Mouse (Mus musculus) stomach, embryonic 15.5 days (tissue): Measurements from ENCODE around the gene Lyzl4. TPM values are rescaled to one million over a fixed set of nuclear protein-coding genes. Genes with fewer than 3 reads are reported as not detected.

Source experiments
- ATAC-seq: fragments of 200-750 bp; cut with Nextera tagmentation; 2 replicates; pipeline ENCODE4 v1.8.0; 2017; ENCODE audit warnings: low read depth, moderate number of reproducible peaks, moderate TSS enrichment; ENCODE audit not compliant: insufficient read depth, low FRiP score
- H3K27ac ChIP-seq: fragments of 300-500 bp; sonication (generic); 2 replicates; pipeline ENCODE4 v1.5.1; 2015; ENCODE audit warnings: mild to moderate bottlenecking, inconsistent platforms
- H3K27me3 ChIP-seq: fragments of 300-500 bp; sonication (generic); replicated peaks from 2 replicates; pipeline ENCODE4 v1.6.1; 2015; ENCODE audit warnings: inconsistent platforms
- H3K36me3 ChIP-seq: fragments of 300-500 bp; sonication (generic); 2 replicates; pipeline ENCODE4 v1.6.1; 2015; ENCODE audit warnings: inconsistent platforms
- H3K4me1 ChIP-seq: fragments of 300-500 bp; sonication (generic); 2 replicates; pipeline ENCODE4 v1.6.1; 2015; ENCODE audit warnings: inconsistent platforms
- H3K4me2 ChIP-seq: fragments of 300-500 bp; sonication (generic); 2 replicates; pipeline ENCODE4 v1.6.1; 2015; ENCODE audit warnings: mild to moderate bottlenecking, inconsistent platforms
- H3K4me3 ChIP-seq: fragments of 300-500 bp; sonication (generic); replicated peaks from 2 replicates; pipeline ENCODE4 v1.5.1; 2015; ENCODE audit warnings: inconsistent platforms
- H3K9ac ChIP-seq: fragments of 300-500 bp; sonication (generic); 2 replicates; pipeline ENCODE4 v1.6.1; 2015; ENCODE audit warnings: inconsistent platforms
- H3K9me3 ChIP-seq: fragments of 300-500 bp; sonication (generic); 2 replicates; pipeline ENCODE4 v1.6.1; 2016; ENCODE audit warnings: inconsistent platforms
- WGBS: fragments of 180-500 bp; shearing (Covaris S2); methylation state at CpG from one replicate; pipeline ENCODE4 v1.1.7; 2015; 5-methylcytosine and 5-hydroxymethylcytosine counted together
- polyA plus RNA-seq: library from polyadenylated mRNA; unstranded; fragments of >200 nt; fragmentation: Nextera tagmentation; extraction: Ambion mirVana; gene quantifications from 2 replicates; pipeline ENCODE4 v1.2.1, GENCODE M21; 2015

Gene Lyzl4
- polyA plus RNA-seq, 1 experiment from 2014 or later: 0.17 TPM

DNA sequence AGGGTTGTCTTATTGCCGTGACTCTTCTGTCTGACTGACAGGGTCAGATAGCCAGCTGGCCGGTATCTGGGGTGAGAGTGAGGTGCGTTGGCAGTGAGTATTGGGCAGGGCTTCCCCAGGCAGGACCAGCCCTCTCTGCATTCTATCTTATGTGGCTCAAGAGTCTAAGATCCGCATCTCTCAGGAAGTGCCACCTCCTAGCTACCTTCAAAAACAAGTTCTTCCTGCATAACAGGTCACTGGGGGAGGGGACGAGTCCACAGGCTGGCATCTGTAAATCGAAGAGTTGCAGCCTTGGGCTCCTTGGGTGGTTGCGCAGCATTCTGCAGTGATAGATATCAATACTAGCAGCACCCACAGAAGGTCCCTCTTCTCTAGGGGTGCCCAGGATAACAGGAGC lies 5.1 kb upstream of the Lyzl4 start:
- 55% methylated on average over 7 of the region's 7 CpGs for WGBS
- no peak for ATAC-seq
- no peak overlapping the region for H3K4me3 ChIP-seq
- no peak overlapping the region for H3K27ac ChIP-seq
- H3K4me1 ChIP-seq: peaks cover 5% of the 10 kb centered on the region; the same call in 1 of the 2 replicates
- no peaks in the 10 kb centered on the region for H3K9me3 ChIP-seq
- no peak overlapping the region for H3K4me2 ChIP-seq
- no peak overlapping the region for H3K9ac ChIP-seq
- H3K27me3 ChIP-seq: peaks cover 23% of the 10 kb centered on the region
- no peaks in the 10 kb centered on the region for H3K36me3 ChIP-seq

DNA sequence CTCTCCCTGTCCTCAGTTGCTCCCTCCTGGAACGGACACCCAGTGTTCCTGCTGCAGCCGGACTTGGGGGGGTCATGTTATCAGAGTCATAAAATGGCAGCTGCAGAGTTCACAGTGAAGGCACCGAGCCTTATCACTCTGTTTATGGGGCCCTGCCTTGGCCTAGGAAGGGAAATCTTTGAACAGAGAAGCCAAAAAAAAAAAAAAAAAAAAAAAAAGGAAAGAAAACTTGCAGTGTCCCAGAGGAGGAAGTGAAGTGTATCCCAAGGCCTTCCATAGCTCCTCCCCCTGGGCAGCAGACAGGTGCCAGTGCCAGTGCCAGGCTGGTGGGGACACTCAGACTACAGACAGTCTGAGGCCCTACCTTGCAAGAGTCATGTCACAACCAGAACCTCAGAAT lies 3.0 kb upstream of the Lyzl4 start:
- H3K4me3 ChIP-seq: no peak overlapping the region
- H3K9me3 ChIP-seq: no peaks in the 10 kb centered on the region
- H3K27ac ChIP-seq: no peak overlapping the region
- no peaks in the 10 kb centered on the region for H3K36me3 ChIP-seq
- peaks cover 12% of the 10 kb centered on the region; the same call in 1 of the 2 replicates for H3K4me1 ChIP-seq
- H3K27me3 ChIP-seq: peaks cover 45% of the 10 kb centered on the region
- 53% methylated on average over 3 of the region's 3 CpGs for WGBS
- H3K4me2 ChIP-seq: no peak overlapping the region
- no peak overlapping the region for H3K9ac ChIP-seq
- no peak for ATAC-seq

DNA sequence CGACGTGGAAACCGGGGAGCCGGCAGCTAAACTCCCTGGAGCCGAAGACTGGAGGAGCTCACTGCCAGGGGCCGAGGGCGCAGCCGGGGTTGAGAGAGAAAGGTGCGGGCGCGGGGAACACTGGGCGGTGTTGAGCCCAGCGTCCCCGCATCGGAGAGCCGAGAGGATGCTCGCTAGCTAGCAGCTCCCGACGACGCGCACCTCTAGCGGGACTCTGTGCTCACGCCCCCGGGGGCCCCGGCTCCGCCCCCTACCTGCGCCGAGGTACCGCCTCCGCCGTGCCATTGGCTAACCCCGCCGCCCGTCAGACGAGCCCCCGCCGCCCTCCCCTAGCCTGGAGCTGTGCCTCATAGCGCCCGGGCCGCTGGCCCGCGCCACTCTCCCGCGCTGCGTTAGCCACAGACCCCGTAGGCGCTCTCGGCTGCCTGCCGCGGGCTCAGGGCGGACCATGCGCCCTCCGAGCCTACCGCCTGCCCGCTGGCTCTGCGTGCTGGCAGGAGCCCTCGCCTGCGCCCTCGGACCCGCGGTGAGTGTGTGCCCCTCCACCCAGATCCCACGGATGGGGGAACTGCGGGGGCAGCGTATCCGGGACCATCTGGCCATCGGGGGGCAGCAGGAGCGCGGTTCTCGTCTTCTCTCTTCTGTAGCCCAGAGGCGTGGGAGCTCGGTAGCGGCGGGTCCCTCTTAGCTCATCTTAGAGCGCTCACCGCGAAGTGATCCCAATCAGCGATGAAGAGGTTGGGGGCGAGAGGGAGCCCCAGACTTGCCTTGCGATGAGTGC lies 695 bp upstream of the Lyzl4 start, which contains the start of gene Vipr1:
Gene Vipr1, plus strand, starts transcription at position 316 of the 781 bp plus-strand sequence.
- no peaks in the 10 kb centered on the region for H3K9me3 ChIP-seq
- peak; percentile 84 for ATAC-seq
- peaks cover 51% of the 10 kb centered on the region for H3K27me3 ChIP-seq
- no peaks in the 10 kb centered on the region for H3K36me3 ChIP-seq
- H3K27ac ChIP-seq: no peak within 1 kb of the TSS
- H3K4me2 ChIP-seq: peak within 1 kb of the TSS; percentile 100
- peaks cover 12% of the 10 kb centered on the region; the same call in 1 of the 2 replicates for H3K4me1 ChIP-seq
- WGBS: under 1% methylated on average over 77 of the region's 79 CpGs
- peak within 1 kb of the TSS; percentile 53 for H3K4me3 ChIP-seq
- H3K9ac ChIP-seq: peak within 1 kb of the TSS; percentile 42; the same call in 1 of the 2 replicates

DNA sequence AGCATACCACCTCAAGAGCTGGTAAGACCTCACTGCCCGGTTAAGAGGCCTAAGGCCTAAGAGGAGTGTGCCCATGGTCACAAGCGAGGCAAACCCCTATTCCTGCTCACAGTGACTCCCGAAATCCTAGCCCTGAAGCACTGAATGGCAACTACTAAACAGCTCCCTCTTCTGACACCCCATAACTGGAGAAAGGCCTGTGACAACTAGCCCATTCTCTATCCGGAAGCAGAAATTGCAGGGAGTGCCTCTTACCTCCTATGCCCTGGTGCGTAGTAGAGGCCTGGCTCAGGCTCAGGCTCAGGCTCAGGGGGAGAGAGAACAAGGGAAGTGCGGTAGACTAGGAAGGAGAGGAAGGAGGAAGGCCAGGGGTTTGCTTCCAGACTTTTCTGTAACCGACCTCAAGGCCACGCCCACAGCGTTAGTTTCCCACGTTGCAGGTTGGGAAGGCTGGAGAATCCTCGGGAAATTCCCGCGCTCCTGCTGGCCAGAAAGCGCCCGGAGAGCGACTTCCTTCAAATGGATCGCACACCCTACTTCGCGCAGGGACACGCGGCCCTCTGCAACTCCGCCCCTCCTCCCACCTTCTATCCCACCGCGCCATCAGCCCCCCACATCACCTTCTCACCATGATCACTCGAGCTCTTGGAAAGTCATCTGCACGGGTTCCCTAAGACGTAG lies 521 bp downstream of the Lyzl4 start:
- H3K27ac ChIP-seq: no peak overlapping the region
- 13% methylated on average over 27 of the region's 27 CpGs for WGBS
- H3K27me3 ChIP-seq: peaks cover 51% of the 10 kb centered on the region
- no peak for ATAC-seq
- H3K9ac ChIP-seq: no peak overlapping the region
- H3K4me3 ChIP-seq: peak overlapping the region; percentile 53
- H3K36me3 ChIP-seq: no peaks in the 10 kb centered on the region
- H3K4me1 ChIP-seq: peaks cover 12% of the 10 kb centered on the region; the same call in 1 of the 2 replicates
- H3K4me2 ChIP-seq: peak overlapping the region; percentile 100
- H3K9me3 ChIP-seq: no peaks in the 10 kb centered on the region

DNA sequence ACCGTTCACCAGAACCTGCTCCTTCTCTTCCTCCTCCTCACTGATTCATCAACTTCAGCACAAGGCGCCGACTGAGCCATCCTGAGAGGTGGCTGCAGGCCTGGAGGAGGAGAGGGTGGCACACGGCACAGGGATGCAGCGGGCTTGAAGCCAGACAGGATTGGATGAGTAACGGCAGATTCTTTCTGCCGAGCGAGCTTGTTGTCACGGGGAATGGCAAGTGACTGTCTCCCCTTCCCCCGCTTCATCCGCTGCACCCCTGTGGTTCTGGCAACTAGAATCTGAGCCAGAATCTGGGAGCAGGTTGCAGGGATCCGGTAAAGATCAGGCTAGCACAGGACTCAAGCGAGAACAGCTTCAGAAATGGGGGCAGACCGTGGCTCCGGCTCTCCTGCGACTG lies 2.1 kb downstream of the Lyzl4 start:
- no peak for ATAC-seq
- Histone ChIP-seq H3K27ac (no peak overlapping the region), H3K27me3 (peaks cover 51% of the 10 kb centered on the region), H3K4me2 (no peak overlapping the region), H3K9ac (no peak overlapping the region), H3K4me1 (peaks cover 12% of the 10 kb centered on the region; the same call in 1 of the 2 replicates), H3K36me3 (no peaks in the 10 kb centered on the region), H3K4me3 (no peak overlapping the region), H3K9me3 (no peaks in the 10 kb centered on the region)
- 55% methylated on average over 16 of the region's 16 CpGs for WGBS

DNA sequence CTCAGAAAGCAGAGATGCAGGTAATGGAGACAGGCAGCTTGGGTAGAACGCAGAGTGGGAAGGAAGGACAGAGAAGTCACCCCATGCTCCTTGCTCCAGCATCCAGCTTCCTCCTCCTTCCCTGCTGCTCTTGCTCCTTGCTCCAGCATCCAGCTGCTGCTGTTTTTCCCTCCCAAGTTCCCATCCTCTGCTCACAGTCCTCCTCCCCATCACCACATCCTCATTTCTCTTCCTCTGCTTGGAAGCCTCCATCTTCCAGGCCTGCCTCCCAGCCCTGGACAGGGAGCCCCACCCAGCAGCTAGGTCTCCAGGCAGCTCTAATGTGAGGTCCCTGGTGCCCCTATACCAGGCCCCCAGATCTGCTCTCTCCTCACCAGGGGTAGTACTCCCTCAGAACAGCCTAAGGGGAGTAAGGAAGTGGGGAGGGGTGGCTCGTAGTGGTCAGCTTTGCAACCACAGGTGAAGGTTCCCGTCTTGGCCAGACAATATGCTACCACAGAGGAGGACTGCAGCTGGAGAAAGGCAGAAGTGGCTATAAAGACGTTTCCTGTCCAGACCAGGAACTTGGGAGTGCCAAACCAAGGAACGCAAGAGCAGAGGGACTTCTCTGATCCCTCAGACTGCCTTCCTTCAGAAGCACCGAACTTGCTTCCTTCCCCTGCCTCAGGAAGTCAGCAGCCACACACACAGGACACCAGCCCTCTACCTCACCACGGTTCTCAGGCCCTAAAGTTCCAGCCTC lies 5.9 kb downstream of the Lyzl4 start:
- no peaks in the 10 kb centered on the region for H3K36me3 ChIP-seq
- no peak overlapping the region for H3K27ac ChIP-seq
- no peak overlapping the region for H3K4me2 ChIP-seq
- peaks cover 17% of the 10 kb centered on the region for H3K27me3 ChIP-seq
- H3K4me3 ChIP-seq: no peak overlapping the region
- WGBS: 43% methylated on average over 7 of the region's 7 CpGs
- no peaks in the 10 kb centered on the region for H3K4me1 ChIP-seq
- ATAC-seq: no peak
- no peaks in the 10 kb centered on the region for H3K9me3 ChIP-seq
- no peak overlapping the region for H3K9ac ChIP-seq

DNA sequence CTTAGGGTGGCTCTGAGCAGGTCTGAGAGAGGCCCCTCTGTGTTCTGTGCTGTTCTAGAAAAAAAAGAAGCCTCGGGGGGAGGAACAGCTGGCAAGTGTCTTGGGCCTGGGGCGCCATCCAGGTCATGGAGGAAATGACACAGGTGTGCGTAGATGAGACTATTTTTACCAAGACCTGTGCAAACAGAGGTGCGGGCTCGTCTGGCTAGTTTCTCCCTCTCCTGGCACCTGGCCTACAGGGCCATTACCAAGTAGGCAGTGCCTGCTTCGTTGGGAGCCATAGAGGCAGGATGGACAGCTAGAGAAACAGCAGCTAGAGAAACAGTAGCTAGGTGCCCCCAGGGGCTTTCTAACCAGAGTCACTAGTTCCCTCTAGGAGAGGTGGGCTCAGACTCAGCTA lies 8.6 kb downstream of the Lyzl4 start:
- Histone ChIP-seq H3K4me3 (no peak overlapping the region), H3K4me2 (no peak overlapping the region), H3K27me3 (no peaks in the 10 kb centered on the region; the same call in 1 of the 2 replicates), H3K4me1 (no peaks in the 10 kb centered on the region), H3K9ac (no peak overlapping the region), H3K9me3 (no peaks in the 10 kb centered on the region), H3K36me3 (no peaks in the 10 kb centered on the region), H3K27ac (no peak overlapping the region)
- 48% methylated on average over 6 of the region's 6 CpGs for WGBS
- no peak for ATAC-seq

DNA sequence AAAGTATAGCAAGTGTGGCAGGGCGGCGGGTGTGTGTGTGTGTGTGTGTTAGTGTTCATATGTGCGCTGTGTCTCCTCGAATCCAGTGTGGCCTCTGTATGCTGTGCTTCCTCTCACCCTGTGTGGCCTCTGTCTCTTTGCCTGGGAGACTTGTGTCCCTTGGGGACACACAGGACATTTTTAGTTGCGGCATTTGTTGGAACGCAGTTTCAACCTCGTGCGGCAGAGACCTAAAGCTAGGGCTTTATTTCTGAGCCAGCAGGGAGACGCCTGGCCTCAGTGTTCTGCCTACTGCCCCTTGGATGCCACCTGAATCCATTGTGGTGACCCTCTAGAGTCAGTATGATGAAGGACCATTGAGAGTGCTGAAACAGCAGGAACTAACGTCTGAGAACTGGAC lies 9.0 kb downstream of the Lyzl4 start:
- Histone ChIP-seq H3K9ac (no peak overlapping the region), H3K4me1 (no peaks in the 10 kb centered on the region), H3K9me3 (no peaks in the 10 kb centered on the region), H3K4me2 (no peak overlapping the region), H3K27ac (no peak overlapping the region), H3K27me3 (no peaks in the 10 kb centered on the region; the same call in 1 of the 2 replicates), H3K36me3 (no peaks in the 10 kb centered on the region), H3K4me3 (no peak overlapping the region)
- ATAC-seq: no peak
- WGBS: 89% methylated on average over 10 of the region's 10 CpGs

DNA sequence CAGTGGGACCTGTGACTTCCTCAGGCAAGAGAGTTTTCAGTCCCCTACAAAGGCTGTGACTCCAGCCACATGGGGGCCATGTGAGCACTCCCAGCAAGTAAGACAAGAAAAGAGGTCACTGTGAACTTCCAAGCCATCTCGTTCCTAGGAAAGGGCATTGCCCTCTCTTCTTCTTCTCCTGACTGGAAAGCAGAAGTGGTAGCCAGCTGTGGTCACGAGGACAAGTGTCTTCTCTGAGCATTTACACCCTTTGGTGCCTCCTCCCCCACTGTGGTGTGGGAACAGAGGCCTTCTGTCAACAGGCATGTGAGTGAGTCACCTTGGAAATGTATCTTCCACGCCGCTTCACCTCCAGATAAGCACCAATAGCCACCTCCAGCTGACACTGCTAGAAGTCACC lies 9.9 kb downstream of the Lyzl4 start:
- Histone ChIP-seq H3K9ac (no peak overlapping the region), H3K4me3 (no peak overlapping the region), H3K9me3 (no peaks in the 10 kb centered on the region), H3K36me3 (no peaks in the 10 kb centered on the region), H3K27me3 (no peaks in the 10 kb centered on the region; the same call in 1 of the 2 replicates), H3K4me2 (no peak overlapping the region), H3K27ac (no peak overlapping the region), H3K4me1 (no peaks in the 10 kb centered on the region)
- WGBS: 58% methylated on average over 4 of the region's 4 CpGs
- no peak for ATAC-seq

DNA sequence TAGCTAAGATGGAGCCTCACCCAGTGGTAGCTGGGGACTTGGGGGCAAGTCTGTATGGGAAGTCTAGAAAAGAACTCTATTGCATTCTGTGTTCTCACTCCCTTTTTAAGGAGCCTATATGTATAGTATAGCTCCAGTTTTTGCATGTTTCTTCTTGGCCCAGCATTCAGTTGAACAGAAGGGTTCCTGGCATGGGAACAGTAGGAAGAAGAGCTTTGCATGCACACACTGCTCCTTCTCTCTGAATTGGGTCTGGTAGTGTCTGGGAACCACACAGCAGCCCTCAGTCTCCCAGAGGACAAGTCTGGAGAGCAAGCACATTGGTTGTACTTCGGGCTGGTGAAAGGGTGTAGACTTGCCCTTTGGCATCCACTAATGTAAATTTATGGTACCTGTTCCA lies 11.3 kb downstream of the Lyzl4 start:
- Histone ChIP-seq H3K27ac (no peak overlapping the region), H3K4me3 (no peak overlapping the region), H3K36me3 (no peaks in the 10 kb centered on the region), H3K27me3 (no peaks in the 10 kb centered on the region; the same call in 1 of the 2 replicates), H3K9me3 (no peaks in the 10 kb centered on the region), H3K4me1 (no peaks in the 10 kb centered on the region), H3K4me2 (no peak overlapping the region), H3K9ac (no peak overlapping the region)
- 82% methylated on average over 1 of the region's 1 CpGs for WGBS
- no peak for ATAC-seq

DNA sequence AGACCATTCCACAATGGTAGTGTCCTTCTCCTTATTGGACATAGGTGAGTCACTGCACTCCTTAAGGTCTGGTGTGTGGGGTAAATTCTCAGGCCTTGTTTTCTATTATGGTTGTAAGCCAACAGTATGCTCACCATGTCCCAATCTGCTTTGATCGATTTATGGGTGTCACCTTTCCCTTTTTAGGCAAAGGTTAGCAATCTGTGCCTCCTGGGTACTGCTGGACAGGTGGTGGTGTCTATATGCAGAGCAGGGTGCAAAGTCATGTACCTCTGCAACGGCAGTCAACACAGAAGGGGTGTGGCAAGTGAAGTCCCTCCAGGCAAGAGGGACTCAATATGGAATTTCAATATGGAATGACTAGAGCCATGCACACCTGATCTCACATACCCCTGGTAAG lies 17.0 kb downstream of the Lyzl4 start:
- no peak overlapping the region for H3K4me3 ChIP-seq
- no peaks in the 10 kb centered on the region for H3K9me3 ChIP-seq
- H3K9ac ChIP-seq: no peak overlapping the region
- WGBS: 77% methylated on average over 2 of the region's 2 CpGs
- no peaks in the 10 kb centered on the region for H3K27me3 ChIP-seq
- H3K27ac ChIP-seq: no peak overlapping the region
- no peaks in the 10 kb centered on the region for H3K4me1 ChIP-seq
- no peak overlapping the region for H3K4me2 ChIP-seq
- H3K36me3 ChIP-seq: no peaks in the 10 kb centered on the region
- ATAC-seq: no peak

DNA sequence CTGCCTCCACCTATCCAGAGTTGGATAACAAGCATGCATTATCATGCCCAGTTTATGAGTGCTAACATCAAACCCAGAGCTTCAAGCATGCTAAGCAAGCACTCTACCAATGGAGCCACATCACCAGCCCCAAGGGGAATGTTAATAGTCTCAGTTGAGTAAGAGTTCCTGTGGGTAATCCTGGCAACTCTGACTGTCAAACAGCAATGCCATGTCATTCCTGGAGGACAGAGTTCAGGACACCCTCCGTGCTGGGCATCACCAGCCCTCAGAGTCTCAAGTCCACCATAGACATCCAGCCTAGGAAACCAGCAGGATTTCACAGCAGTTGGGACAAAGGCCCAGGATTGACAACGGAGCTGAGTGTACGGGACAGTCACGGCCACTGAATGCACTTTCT lies 18.7 kb downstream of the Lyzl4 start:
- ATAC-seq: no peak
- Histone ChIP-seq H3K9ac (no peak overlapping the region), H3K27ac (no peak overlapping the region), H3K9me3 (no peaks in the 10 kb centered on the region), H3K4me2 (no peak overlapping the region), H3K4me3 (no peak overlapping the region), H3K4me1 (no peaks in the 10 kb centered on the region), H3K36me3 (no peaks in the 10 kb centered on the region), H3K27me3 (no peaks in the 10 kb centered on the region)
- 88% methylated on average over 4 of the region's 4 CpGs for WGBS
